Mouse (Mus musculus) CH12F3 (cell line): Measurements from ENCODE around the gene Shisa6.

Source experiments
- in situ Hi-C: fragments of 300-500 bp; cut with MboI; formaldehyde crosslinking; loops from 2 replicates; pipeline ENCODE4 v1.14.3; 2020; ENCODE audit warnings: low sequenced_read_pairs

Gene Shisa6

DNA sequence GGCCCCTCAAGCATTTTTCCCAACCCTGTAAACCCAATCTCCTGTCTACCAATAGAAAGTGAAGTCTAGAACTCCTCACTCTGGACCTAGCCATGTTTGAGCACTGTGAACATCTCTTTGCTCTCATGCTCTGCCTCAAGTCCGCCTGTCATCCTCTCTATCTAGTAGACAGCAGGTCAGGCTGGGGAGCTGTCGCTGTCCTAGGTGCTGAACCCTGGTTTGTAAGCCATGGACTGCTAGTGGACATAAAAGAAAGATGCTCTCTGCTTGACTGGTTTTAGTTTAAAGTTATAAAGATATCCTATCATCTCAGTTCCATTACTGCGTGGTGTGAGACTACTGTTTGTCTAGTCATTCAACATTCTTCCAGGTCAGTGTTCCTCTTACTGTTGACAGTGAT is 266.9 kb downstream of the Shisa6 start:
- in situ Hi-C loops: no loop called here

GRCm38 (mm10) chr11:66247115-66247514 is 278.6 kb downstream of the Shisa6 start:
- in situ Hi-C loops: no loop called here

DNA sequence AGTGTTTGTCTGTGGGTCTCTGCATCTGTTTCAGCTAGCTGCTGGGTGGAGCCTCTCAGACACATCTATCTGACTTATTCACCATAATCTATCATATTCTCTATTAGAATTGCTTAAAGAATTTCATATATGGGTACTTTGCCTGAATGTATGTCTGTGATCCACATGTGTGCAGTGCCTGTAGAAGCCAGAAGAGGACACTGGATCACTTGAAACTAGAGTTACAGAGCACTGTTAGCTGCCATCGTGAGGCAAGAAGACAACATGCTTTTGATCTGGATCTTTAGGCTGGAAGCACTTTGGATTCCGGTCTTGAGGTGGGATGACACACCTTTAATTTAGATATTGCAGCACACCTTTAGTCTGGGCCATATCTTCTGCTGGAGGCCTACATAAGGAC is 289.2 kb downstream of the Shisa6 start:
- in situ Hi-C loops: no loop called here

DNA sequence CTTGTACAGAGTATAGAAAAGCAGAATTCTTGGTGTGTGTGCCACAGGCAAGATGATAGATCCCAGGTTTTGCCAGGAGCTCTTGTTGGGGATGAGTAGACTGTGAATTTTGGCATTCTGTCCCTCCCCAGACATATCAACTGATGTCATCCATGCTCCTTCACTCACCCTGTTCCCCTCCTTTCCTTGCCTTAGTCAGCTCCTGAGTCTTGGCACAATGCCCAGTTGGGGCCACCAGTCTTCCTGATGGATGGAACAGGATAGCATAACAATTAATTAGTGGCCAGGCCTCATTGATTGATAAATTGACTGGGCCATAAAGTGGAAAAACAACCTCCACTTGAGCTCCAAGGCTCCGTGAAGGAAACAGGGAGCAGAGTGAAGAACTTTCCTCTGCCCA is 292.9 kb downstream of the Shisa6 start:
- in situ Hi-C loops: no loop called here

DNA sequence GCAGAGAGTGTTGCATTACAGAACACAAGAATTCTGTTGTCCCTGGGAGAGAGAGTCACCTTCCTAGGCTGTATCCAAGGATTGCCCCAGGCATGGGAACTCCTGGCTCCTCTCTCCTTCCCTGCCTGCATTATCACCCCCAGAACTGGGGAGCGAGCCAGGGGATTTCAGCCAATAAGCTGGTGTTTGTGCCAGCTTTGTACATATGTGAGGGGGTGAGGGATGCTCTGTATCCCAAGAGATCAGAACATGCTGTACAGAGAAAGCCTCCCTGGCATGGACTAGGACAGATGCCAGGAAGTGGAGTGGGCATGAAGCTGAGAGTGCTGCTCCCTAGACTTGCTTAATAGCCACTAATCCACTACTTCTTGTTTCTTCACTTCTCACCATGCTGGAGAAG is 303.6 kb downstream of the Shisa6 start:
- in situ Hi-C loops: no loop called here

DNA sequence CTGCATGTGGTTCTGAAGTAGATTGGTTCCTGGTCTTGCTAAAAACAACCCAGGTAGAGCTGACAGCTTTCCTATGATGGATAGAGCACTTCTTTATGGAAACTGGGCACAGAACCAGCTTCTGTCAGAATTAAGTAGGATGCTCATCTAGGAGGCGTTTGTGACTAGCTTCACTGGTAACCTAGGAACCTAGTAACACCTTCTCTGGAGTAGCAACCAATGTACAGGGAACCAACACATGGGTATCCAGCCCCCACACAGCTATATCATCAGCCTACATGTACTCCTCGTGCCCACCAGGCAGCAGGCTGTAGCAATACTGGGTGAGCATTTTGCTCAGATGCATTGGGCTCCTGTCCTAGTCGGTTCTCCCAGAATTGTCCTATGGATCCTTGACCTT is 307.3 kb downstream of the Shisa6 start:
- in situ Hi-C loops: no loop called here

GRCm38 (mm10) chr11:66188627-66189287 is 337.0 kb downstream of the Shisa6 start:
- in situ Hi-C loops: no loop called here

GRCm38 (mm10) chr11:66188146-66188545 is 337.6 kb downstream of the Shisa6 start:
- in situ Hi-C loops: no loop called here

GRCm38 (mm10) chr11:66177781-66178180 is 348.0 kb downstream of the Shisa6 start:
- in situ Hi-C loops: no loop called here

- in situ Hi-C loops: no loop called here
Observed at GRCm38 (mm10) chr11:66167801-66168651, 357.7 kb downstream of the Shisa6 start, which contains the start of gene Dnah9. Gene Dnah9, minus strand, starts transcription at chr11:66168551.

GRCm38 (mm10) chr11:66164022-66164421 is 361.7 kb downstream of the Shisa6 start:
- in situ Hi-C loops: no loop called here
